Mouse (Mus musculus) heart, postnatal 0 days (tissue): ENCODE results near the gene Hltf.

Experiments
- CTCF ChIP-seq: IDR thresholded peaks from 2 replicates; pipeline ENCODE4 v1.5.1; 2016; ENCODE audit warnings: antibody characterized with exemption, control low read depth, low read depth
- EP300 ChIP-seq: IDR thresholded peaks from 2 replicates; pipeline ENCODE4 v1.6.1; 2016; ENCODE audit warnings: antibody characterized with exemption, low read depth

- TF ChIP-seq CTCF (no peak), EP300 (no peak)
Observed at GRCm38 (mm10) chr3:20108881-20109280, 51.3 kb downstream of the Hltf start.
